Mouse (Mus musculus): ENCODE results near the gene Nlrc5. TPM values are rescaled to one million over a fixed set of nuclear protein-coding genes. Genes with fewer than 3 reads are reported as not detected.

Nlrc5 gene
- total RNA-seq, 1 experiment from 2014 or later, result 42.9 TPM

DNA sequence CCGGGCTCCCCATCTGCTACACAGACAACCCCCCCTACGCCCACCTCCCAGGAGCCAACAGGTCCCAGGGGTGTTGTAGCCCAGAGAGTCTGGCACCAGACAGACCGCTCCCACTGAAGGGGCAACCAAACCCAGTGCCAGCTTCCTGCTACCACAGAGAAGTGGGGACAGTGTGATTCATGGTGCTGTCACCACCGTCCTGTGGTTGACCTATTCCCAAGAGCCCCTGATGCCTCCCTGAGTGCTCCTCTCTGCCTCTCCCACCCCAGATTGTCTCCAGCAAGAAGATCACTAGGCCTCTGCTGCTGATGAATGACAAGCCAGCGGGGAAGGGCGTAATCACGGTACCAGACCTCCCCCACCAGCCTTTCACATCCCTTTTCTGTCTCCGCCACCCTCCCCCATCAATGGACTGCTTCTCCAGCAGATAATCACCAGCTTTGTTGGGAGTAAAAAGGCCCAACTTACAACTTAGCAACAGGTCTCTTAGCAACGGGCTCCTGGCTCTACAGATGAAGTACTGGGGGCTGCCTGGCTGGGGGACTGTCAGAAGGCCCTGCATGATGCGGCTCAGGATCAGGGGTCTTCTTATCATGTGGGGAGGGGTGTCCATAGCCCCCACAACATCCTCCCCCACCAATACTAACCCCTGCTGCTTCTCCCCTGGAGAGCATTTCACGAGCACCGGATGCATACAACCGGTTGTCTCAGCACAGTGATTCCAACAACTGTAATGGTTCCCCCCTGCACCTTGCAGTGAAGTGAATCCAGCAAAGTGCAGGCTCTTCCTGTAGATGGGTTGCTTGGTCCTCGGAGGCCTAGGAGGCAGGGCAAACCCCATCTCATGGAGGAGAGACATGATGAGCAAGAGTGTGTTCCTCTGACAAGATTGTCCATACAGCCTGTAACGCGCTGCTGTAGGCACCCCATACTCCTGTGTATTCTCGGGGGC lies 117.6 kb downstream of the Nlrc5 start:
- peak; percentile 60 for ATAC-seq (replicated peaks; ENCODE audit: low read depth, poor library complexity, severe bottlenecking)

DNA sequence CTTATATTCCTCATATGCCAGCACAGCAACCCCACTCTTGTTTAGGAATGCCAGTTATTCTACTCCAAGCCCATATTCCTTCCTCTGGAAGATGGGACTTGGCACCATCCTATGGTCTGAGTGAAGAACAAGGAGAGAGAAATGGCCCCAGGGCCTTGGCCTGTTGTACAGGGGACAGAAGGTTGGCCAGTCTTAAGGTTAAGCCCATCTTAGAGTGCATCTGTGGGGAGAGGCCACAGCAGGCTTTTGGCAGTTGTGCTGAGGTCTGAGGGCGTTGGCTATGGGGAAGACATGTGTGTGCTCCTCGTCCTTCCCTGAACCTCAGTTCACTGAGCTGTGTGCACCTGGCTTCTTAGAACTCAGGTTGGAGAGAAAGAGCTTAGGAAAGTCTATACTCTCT lies 118.5 kb downstream of the Nlrc5 start:
- no peak for ATAC-seq (replicated peaks; ENCODE audit: low read depth, poor library complexity, severe bottlenecking)

DNA sequence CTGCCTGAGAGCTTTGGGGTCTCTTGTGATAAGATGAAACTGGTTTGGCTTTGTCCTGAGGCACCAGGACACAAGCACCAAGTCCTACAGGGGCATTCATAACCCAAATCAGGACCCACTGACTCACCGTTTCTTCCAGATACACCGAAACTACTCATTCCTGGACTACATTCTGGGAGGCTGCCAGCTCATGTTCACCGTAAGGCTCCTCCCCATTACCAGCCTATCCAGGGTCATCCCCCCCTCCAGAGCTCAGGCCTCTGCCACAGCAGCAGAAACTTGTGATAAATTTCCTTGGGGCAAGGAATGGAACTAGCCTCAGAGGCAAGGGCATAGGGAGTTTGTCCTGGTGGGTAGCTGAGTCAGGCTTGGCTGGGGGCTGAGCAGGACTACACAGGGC lies 123.1 kb downstream of the Nlrc5 start:
- ATAC-seq (replicated peaks; ENCODE audit: low read depth, poor library complexity, severe bottlenecking), result no peak

DNA sequence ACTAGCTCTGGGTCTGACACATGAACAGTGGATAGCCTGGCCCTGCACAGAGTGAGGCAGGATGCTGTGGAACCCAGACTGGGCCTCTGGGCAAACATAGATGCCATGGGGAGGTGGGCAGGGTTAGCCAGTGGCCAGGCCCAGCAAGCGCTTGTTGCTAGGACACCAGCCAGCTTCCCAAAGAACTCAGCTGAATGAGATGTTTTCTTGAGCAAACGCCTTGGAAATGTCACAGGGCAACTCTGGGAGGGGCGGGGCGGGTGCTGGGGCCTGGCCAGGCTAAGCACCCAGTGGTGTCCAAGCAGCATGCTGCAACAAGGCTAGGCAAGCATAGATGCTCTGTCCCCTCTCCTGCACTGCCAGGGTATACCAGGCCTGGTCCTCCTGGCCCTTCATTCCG lies 127.1 kb downstream of the Nlrc5 start:
- no peak for ATAC-seq (replicated peaks; ENCODE audit: low read depth, poor library complexity, severe bottlenecking)

DNA sequence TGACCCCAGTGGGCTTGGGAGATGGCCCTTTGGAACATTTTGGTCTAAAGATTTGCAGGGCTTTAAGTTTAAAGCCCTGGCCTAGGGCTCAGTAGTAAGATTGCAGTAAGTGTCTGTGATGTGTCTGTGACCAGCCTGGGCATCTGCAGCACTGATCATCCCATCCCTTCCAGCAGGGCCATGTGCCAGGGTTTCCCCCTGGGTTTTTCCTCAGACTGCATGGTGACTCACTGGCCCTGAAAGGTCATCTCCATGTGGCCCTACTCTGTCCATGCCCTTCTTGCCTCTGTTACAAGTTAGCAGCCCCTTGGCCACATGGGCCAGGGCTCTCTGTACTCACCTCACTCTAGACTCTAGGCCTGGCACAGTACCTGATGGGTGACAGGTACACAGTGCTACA lies 130.3 kb downstream of the Nlrc5 start:
- ATAC-seq (replicated peaks; ENCODE audit: low read depth, poor library complexity, severe bottlenecking), result no peak

DNA sequence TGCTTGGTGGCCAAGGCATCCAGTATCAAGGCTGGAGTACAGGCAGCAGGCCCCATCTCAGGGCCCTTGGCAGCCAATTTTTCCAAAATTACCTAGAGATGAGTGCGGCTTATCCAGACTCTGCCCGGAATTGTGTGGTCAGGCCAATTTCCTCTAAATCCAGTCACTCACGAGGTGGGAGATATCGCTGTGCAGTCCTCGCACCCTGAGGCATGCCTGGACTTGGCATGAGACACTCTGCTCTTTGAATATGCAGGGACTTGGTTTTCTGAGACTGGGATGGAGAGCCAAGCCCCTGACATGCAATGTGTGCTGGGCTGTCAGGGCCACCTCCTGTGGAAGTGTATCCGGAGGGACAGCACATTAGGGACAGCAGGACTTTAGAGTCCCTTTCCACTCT lies 131.9 kb downstream of the Nlrc5 start:
- no peak for ATAC-seq (replicated peaks; ENCODE audit: low read depth, poor library complexity, severe bottlenecking)

DNA sequence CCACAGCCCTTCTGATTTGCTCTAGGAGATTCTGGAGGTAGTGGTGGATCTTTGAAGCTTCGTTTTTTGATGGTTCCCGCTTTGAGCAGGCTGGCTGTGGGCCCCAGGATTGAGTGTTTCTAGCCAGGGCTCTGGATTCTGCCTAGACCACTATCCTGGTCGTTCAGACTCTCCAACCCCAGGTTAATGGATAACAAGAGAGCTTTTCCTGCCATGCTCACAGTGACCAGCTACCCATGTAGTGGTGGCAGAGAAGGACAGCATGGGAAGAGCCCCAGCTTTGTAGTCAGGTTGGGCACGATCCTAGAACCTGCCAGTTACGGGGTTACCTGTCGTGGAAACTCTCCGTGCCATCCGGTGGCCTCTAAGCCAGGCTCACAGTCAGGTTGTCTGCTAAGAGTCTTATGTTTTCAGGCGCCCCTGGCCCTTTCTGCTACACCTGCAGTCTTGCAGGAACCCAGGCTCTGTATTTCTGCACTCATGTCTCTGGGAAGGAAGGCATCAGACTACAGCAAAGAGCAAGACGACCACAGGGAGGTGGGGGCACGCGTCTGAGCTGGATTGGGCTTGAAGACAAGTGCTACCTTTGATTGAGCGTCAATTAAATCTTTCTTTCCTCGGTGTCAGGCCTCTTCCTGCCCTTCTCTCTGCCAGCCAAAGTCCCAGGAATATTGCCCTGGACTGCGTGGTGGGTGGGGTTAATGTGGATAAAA lies 132.4 kb downstream of the Nlrc5 start:
- ATAC-seq (replicated peaks; ENCODE audit: low read depth, poor library complexity, severe bottlenecking), result no peak

DNA sequence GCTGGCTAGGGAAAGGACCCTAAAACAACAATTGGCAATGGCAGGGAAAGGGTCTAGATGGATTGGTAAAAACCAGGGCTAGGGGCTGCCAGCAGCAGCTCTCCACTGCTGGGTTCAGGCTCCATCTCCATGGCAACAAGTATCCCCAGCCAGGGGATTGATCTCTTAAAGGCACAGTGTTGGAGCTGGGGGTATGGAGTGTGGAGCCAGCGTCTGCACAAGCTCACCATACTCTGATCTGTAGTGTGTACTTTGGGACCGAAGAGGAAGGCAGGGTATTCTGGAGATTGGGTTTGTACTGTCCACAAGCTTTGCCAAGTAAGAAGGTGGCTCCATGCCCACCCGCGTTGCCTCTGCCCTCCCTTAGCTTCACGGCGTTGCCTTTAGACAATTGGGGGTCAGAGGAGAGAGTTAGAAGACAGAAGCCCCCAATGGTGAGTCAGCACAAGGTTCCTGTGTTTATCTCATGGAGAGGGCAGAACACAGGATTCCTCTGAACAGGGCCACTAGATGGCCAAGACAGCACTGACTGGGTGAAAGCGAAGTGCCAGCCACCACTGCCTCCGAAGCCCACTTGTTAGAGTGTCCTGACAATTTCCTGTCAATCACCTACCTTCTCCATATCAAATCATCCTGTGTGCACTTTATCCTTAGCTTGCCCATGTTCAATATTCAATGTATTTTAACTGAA lies 133.1 kb downstream of the Nlrc5 start:
- no peak for ATAC-seq (replicated peaks; ENCODE audit: low read depth, poor library complexity, severe bottlenecking)

DNA sequence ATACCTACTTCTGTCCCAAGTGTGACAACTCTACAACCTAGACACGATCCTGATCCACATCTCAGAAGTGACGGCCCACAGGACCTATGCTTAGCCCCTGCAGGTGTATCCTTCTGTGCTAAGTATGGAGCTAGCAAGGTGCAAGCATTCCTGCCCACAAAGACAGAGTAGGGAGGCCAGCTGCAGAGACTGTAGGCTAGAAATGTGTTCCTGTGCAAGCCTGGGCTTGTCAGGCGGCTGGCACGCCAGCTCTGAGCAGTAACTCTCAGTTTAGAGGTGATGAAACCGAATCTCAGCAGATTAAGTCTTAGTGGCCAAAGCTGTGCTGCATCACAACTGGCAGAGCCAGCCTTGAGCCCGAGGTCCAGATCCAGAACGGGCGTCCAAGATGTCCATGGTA lies 133.9 kb downstream of the Nlrc5 start:
- no peak for ATAC-seq (replicated peaks; ENCODE audit: low read depth, poor library complexity, severe bottlenecking)

DNA sequence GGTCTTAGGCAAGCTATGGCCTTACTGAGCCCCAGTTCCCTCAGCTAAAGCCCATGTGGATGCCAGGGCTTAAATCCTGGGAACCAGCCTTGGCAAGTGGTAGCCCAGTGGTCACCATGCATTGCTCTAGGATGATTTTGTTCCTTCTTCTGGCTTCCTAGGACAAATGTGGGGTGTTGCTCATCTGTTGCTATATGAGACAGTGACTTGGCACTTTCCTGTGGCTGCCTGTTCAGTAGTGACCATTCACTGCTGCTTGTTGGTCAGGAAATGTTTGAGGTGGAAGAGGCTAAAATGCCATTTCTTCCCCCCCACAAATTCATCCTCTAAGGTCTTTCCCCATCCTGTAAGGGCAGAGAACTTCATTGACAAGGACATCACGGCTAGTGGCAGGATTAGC lies 135.3 kb downstream of the Nlrc5 start:
- ATAC-seq (replicated peaks; ENCODE audit: low read depth, poor library complexity, severe bottlenecking), result no peak

DNA sequence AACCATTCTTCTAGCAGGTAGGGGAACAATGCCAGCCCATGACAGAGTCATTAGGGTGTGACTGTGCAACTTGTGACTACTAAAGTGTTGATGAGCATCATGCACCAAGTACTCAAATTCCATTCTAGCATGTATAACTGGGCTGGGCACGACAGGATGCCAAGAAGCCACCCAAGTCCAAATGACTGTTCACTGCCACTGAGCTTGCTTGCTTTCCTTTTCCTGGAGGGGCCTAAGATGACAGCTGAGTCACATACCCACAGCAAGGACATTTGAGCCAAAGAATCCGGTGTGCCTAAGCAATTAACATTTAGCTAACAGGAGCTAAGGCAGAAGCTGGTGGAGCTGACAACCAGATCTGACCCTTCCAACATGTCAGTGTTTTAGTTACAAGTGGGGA lies 137.7 kb downstream of the Nlrc5 start:
- ATAC-seq (replicated peaks; ENCODE audit: low read depth, poor library complexity, severe bottlenecking), result no peak

DNA sequence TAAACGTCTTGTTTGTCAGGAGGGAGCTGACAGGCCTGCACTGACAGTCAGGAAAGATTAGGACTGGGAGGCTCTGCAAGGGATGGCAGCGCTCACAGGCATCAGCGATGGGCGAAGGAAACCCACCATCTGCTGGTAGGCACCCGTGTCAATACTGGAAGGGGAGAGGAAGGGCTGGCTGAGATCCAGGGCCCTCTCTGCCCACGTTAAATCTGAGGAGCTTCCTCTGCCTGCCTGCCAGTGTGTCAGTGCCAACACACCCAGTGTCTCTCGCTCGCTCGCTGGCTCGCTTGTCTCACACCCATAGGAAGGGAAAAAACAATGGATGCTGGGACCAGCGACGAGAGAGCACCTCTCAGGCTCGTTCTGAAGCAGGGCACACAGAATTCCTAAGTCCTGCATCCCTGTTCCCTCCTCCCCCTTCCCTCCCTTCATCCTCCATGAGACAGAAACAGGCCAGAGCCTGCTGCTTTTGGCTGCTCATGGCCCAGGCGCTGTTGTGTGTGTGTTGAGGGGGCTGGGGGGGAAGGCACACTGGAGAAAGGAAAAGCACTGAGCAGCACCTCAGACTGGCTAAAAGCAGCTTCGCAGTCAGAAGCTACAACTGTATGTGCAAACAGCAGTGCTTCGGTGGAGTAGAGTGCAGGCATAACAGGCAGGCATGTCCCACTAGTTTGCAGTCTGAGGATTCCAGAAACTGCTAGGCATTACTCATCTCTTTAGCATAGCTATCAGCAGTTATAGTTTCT lies 140.2 kb downstream of the Nlrc5 start:
- ATAC-seq (replicated peaks; ENCODE audit: low read depth, poor library complexity, severe bottlenecking), result no peak

DNA sequence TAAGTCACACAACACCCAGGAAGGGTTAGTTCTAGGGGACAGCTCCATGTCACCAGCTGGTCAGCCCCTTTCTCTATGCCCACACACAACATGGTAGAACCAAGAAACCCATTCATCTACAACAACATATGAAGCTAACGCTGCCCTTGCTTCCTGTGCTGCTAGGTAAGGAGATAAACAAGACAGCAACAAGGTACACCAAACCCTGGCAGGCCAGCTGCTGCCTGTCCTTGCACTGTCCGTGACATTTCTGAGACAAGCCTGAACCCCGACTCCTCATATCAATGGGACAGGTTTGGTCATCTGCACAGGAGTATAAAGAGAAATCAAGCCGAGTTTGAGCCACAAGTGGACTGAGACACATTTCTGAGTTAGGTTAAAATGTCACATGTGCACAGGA lies 141.0 kb downstream of the Nlrc5 start:
- ATAC-seq (replicated peaks; ENCODE audit: low read depth, poor library complexity, severe bottlenecking), result no peak

Other genes with a start within 250 kb of the Nlrc5 start
- gene Nup93, start 219.8 kb upstream of the Nlrc5 start, total RNA-seq (2017), result 42.3 and 46.4 TPM in 2 replicates
- gene Slc12a3, start 105.2 kb upstream of the Nlrc5 start, total RNA-seq (2017), result 0.49 TPM in 1 of 2 replicates, not detected in the other
- gene Herpud1, start 47.9 kb upstream of the Nlrc5 start, total RNA-seq (2017), result 71.4 and 79.8 TPM in 2 replicates
- gene Cpne2, start 98.6 kb downstream of the Nlrc5 start, total RNA-seq (2017), result 78.1 and 88.0 TPM in 2 replicates
- 37.1 and 42.9 TPM in 2 replicates for gene Rspry1, start 167.6 kb downstream of the Nlrc5 start, total RNA-seq (2017)
- 104 and 157 TPM in 2 replicates for gene Fam192a, start 167.6 kb downstream of the Nlrc5 start, total RNA-seq (2017)
- gene Arl2bp, start 232.2 kb downstream of the Nlrc5 start, total RNA-seq (2017), result 126 and 144 TPM in 2 replicates

Measured in common myeloid progenitor, adult 5-6 weeks (primary cell).